Mouse (Mus musculus) embryonic fibroblast, embryonic 13.5 days (primary cell): ENCODE measurements around the gene Agbl4.

Source experiments
- CTCF ChIP-seq: IDR thresholded peaks from 2 replicates; pipeline ENCODE4 v1.5.1; 2011; ENCODE audit warnings: mild to moderate bottlenecking, control low read depth, low read length, moderate library complexity, borderline replicate concordance; ENCODE audit not compliant: insufficient read depth
- POLR2A ChIP-seq: IDR thresholded peaks from 2 replicates; pipeline ENCODE4 v1.6.1; 2011; ENCODE audit warnings: low read depth, mild to moderate bottlenecking, control low read depth, low read length, moderate library complexity

DNA sequence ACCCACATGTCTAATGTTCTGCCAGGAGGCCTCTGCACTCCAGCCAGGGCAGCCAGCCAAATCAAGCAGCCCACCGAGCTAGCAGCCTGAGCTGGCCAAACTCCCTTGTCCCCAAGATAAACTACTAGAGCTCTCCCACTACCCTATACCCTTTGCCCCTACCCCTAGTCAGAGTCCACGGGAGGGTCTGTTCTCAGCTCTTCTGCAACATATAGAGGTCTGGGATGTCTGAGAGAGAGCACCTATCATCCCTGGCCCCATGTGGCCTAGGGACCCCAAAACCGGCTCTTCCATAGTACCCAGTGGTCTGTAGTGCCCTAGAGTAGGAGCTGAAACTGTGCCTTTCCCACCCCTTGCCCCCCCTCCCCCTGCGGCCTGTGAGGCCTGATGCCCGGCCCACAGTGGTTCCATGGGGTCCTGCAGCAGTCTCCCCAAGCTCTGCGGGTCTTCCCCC is 677.3 kb downstream of the Agbl4 start:
- TF ChIP-seq POLR2A, result no peak
- no peak for TF ChIP-seq CTCF
